Mouse (Mus musculus): ENCODE data around the gene Krtap1-4. TPM values are rescaled to one million over a fixed set of nuclear protein-coding genes. Genes with fewer than 3 reads are reported as not detected.
"Not testable (repeated sequence)": the region's sequence is repeated elsewhere in the genome, so short reads cannot be mapped to it uniquely, and the experiment has no call there.

Gene Krtap1-4
- total RNA-seq (2021) = not detected
- long read RNA-seq = 0 reads

DNA sequence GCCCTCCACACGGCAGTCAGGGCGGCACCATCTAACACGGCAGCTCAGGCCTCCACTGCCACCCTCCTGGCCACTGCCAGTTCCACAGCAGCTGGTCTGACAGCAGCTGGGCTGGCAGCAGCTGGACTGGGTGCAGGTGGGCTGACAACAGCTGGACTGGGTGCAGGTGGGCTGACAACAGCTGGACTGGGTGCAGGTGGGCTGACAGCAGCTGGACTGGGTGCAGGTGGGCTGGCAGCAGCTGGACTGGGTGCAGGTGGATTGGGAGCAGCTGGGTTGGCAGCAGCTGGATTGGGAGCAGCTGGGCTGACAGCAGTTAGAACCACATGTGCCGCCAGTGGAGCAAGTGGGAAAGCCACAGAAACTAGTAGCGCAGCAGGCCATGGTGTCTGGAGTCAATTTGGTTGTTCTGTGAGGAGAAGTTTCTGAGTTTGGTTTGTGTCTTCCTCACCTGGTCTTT lies at the start of gene Krtap1-4:
Gene Krtap1-4, minus strand, starts transcription at position 410 of the 460 bp plus-strand sequence.
- DNase-seq (ENCODE audit: low spot score in 2 of 2) = no peak

DNA sequence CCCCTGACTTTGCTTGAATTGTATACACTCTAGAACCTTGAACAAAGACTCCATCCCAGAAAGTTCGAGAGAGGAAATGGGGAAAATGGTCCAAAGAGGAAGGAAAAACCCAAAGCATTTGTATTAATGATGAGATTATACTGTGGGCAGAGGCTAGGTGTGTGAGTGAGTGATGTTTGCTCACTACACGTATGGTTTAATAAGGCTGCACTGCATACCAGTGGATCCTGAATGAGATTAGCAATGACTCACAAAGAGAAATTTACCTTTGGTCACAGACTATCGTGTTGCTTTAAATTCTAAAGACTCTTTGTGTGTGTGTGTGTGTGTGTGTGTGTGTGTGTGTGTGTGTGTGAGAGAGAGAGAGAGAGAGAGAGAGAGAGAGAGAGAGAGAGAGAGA lies 47.4 kb upstream of the Krtap1-4 start:
- no peak for DNase-seq (ENCODE audit: low spot score in 2 of 2)

DNA sequence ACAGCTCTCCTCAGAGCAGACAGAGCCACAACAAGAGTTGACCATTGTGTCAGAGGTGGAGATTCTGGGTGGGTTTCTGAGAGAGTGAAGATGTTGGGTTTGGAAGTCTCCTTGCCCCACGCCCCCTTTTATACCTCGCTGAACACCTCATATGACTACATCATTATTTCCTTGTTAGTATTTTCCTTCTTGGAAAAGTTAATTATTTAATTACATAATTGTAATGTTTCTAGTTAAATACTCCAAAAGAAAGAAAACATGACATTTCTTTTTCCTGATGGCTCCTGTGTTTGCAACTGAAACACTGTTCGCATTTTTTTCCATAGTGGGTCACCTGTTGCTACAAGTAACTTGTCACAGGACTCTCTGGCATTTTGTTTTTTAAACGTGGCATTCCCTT lies 44.7 kb upstream of the Krtap1-4 start, which contains the start of gene Krtap4-1:
Gene Krtap4-1, minus strand, starts transcription at position 101 of the 400 bp plus-strand sequence.
- no peak for DNase-seq (ENCODE audit: low spot score in 2 of 2)

DNA sequence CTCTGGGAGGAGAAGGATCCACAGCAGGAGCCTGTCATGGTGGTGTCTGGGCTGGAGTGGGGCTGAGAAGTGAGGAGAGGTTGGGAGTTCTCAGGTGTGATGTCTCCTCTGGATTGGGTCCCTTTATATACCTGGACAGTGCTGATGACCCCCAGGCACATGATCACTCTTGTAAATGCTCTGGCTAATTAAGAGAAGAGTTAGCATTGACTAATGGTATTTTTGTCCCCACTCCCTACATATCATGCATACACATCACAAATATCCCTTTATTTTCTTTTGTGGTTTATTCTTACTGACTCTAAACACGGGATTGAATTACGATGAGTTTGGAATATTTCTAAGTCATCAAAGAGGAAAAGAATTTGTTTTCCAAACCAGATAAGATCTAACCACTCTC lies 36.9 kb upstream of the Krtap1-4 start, which contains the start of gene Gm11562:
Gene Gm11562, minus strand, starts transcription at position 101 of the 400 bp plus-strand sequence.
- no peak for DNase-seq (ENCODE audit: low spot score in 2 of 2)

DNA sequence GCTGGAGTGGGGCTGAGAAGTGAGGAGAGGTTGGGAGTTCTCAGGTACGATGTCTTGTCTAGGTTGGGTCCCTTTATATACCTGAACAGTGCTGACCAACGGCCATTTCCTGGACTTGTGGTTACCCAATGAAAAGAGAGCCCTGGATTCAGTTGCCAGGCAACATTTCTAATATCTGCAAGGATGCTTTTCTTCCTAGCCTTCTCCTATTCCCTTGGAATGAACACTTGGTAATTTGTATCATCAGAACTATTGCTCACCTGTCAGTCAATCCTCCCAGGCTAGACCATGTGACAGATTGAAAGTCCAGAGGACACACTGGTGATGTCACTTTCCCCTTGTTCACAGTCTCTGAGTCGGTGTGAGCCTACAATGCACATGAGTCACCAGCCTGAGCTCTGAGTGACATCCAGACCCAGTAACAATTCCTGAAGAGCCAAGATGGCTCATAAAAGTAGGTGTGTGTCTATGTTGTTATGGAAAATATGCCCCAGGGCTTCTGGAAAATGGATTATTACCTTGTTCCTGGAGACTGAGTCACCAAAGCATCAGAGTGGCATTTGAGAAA lies 31.4 kb upstream of the Krtap1-4 start, which contains the start of gene Krtap2-4:
Gene Krtap2-4, minus strand, starts transcription at position 51 of the 568 bp plus-strand sequence.
- no peak for DNase-seq (ENCODE audit: low spot score in 2 of 2)

DNA sequence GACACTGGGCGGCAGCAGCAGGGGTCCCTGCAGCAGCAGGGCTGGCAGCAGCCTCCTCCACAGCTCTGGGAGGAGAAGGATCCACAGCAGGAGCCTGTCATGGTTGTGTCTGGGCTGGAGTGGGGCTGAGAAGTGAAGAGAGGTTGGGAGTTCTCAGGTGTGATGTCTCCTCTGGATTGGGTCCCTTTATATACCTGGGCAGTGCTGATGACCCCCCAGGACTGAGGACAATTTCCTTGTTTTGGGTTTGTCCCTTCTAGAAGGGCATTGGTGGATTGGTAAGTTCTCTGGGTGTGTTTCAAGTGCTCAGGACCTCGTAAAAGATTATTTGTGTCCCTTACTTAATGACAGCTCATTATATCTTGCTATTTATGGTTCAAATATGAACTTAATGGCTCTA lies 26.6 kb upstream of the Krtap1-4 start, which contains the start of gene Gm11937:
Gene Gm11937, minus strand, starts transcription at position 101 of the 400 bp plus-strand sequence.
- not testable (repeated sequence) for DNase-seq (ENCODE audit: low spot score in 2 of 2)

DNA sequence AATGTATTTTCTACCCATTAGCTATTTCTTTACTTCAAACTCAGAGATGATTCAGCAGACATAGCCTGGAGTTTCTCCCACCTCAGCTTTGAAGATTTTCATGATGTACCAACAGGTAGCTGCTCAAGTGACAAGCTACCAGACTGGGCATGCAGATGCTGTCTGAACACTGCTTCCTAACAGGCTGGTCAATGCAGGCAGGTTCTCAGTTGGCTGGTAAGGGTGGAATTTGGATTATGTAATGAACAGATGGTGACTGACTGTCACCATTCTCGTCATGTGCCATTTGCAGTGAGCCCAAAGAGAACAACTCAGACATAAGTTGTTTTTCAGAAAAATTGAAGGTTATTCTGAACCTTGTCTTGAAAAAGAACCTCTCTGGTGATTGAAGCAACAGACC lies 25.7 kb upstream of the Krtap1-4 start:
- DNase-seq (ENCODE audit: low spot score in 2 of 2) = peak; percentile 42 to 62

DNA sequence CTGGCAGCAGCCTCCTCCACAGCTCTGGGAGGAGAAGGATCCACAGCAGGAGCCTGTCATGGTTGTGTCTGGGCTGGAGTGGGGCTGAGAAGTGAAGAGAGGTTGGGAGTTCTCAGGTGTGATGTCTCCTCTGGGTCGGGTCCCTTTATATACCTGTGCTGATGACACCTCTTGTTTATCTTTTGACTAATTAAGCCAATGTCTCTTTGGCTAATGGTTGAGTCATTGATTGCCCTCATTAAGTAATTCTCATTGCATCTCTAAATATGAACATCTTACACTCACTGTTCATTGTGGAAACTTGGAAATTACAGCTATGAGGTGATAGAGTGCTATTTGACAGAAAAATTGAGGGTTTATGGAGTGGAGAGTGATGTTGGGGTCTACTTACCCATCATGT lies 19.8 kb upstream of the Krtap1-4 start, which contains the start of gene Gm11938:
Gene Gm11938, minus strand, starts transcription at position 101 of the 400 bp plus-strand sequence.
- DNase-seq (ENCODE audit: low spot score in 2 of 2) = not testable (repeated sequence)

DNA sequence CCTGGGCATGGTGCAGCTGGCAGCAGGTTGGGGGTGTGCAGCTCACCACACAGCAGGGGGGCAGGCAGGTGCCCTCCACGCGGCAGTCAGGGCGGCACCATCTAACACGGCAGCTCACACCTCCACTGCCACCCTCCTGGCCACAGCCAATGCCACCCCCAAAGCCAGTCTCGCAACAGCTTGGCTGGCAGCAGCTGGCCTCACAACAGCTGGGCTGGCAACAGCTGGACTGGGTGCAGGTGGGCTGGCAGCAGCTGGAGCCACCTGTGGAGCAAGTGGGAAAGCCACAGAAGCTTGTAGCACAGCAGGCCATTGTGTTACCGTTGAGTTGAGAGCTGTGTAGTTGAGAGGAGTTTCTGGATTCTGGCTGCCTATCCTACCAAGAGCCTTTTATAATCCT lies 14.3 kb upstream of the Krtap1-4 start, which contains the start of gene Krtap9-3:
Gene Krtap9-3, minus strand, starts transcription at position 364 of the 400 bp plus-strand sequence.
- not testable (repeated sequence) for DNase-seq (ENCODE audit: low spot score in 2 of 2)

DNA sequence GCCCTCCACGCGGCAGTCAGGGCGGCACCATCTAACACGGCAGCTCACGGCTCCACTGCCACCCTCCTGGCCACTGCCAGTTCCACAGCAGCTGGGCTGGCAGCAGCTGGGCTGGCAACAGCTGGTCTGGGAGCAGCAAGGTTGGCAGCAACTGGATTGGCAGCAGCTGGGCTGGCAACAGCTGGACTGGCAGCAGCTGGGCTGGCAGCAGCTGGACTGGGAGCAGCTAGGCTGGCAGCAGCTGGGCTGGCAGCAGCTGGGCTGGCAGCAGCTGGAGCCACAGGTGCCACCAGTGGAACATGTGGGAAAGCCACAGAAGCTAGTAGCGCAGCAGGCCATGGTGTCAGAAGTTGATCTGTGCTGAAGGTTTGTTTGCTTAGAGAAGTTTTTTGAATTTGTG lies 7.5 kb upstream of the Krtap1-4 start, which contains the start of gene Krtap1-3:
Gene Krtap1-3, minus strand, starts transcription at position 359 of the 400 bp plus-strand sequence.
- DNase-seq (ENCODE audit: low spot score in 2 of 2) = no peak

DNA sequence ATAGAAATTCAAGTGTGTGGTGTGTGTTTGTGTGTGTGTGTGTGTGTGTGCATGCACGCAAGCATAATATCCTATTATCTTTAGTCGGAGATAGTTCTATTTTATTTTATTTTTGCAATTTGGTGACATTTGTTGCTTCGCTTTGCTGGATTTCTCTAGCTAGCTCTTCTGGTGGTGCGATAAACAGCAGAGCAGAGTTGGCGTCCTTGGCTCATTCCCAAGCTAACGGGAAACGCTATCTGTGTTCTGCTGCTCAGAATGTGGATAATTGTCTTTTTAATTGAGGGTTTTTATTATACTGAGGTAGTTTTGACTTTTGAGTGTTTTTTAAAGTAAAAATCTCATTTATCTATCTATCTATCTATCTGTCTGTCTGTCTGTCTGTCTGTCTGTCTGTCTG lies 1.6 kb upstream of the Krtap1-4 start:
- DNase-seq (ENCODE audit: low spot score in 2 of 2) = peak; percentile 46 to 83

DNA sequence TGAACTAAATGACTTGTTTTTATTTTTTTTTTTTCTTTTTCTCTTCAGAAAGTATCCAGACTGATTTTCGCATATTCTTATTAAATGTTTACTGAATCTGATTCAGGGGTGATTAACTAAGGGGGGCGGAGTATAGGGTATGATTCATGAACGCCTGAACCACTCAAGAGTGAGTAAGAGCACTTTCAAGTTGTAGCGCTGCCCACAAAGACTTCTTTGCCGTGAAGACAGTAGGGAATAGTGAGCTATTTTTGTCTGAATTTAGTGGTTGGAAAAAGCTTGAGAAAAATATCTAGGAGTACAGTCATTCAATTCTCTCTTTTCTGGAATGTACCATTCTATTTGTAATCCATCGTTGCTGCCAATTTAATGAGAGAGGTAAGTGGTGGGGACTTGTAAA lies 1.9 kb downstream of the Krtap1-4 start:
- DNase-seq (ENCODE audit: low spot score in 2 of 2) = no peak

DNA sequence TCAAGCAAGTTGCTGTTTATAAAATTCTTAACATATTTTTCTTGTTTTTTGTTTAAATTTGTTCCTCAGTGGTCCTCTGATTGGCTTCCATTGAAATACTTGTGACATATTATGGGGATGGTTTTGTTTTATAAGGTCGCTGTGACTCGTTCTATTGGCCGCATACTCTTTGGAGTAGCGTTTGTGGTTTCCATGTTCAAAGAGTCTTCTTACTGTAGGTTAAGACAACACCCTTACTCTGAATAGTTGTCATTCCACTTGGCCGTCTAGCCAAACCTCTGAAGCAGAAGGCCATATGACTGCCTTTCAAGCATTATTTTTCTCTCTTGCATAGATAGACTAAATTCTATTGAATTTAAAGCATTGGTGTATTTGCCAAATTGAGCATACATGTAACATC lies 2.4 kb downstream of the Krtap1-4 start:
- no peak for DNase-seq (ENCODE audit: low spot score in 2 of 2)

DNA sequence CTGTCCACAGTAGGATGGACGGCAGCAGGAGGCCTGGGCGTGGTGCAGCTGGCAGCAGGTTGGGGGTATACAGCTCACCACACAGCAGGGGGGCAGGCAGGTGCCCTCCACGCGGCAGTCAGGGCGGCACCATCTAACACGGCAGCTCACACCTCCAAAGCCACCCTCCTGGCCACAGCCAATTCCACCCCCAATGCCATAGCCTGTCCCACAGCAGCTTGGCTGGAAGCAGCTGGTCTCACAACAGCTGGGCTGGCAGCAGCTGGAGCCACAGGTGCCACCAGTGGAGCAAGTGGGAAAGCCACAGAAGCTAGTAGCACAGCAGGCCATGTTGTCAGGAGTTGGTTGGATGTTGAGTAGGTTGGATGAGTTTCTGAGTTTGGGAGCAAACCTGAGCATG lies 2.8 kb downstream of the Krtap1-4 start, which contains the start of gene Krtap1-5:
Gene Krtap1-5, minus strand, starts transcription at position 381 of the 400 bp plus-strand sequence.
- DNase-seq (ENCODE audit: low spot score in 2 of 2) = no peak

DNA sequence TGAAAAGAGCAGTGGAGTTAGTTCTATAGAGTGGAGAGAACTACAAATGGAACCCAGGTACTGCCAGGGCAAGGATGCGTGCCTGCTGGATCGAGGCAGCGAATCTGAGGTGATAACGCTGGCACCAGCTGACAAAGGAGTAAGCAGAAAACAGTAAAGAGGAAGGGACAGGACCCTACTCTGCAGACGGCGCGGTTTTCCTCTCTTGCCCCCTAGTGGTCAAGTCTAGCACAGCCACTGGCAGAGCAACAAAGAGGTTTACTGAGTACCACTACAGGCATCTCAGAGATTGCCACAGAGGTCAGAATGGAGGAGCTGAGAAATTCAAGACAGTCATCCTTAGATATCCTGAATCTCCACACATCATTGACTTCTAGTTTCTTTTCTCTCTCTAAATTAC lies 9.3 kb downstream of the Krtap1-4 start:
- DNase-seq (ENCODE audit: low spot score in 2 of 2) = peak; percentile 38 to 83

DNA sequence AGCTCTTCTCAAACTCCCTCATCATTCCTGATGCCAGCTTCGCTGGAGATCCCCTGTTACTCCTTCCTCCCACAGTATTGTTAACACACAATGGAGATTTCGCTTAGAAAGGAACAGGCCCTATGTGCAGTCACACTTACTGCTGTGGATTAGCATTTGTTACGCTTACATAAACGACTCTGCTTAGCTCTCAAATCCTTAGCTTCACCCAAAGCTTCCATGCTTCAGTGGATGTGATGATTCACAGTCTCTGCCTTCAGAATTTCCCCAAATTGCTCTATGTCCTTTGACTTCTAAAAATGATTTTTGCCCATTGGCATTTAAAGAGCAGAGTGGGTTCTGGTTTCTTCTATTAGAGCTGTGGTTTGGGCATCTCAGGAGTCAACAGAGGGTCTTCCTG lies 10.3 kb downstream of the Krtap1-4 start:
- DNase-seq (ENCODE audit: low spot score in 2 of 2) = peak in 1 of 2 experiments; percentile 4

DNA sequence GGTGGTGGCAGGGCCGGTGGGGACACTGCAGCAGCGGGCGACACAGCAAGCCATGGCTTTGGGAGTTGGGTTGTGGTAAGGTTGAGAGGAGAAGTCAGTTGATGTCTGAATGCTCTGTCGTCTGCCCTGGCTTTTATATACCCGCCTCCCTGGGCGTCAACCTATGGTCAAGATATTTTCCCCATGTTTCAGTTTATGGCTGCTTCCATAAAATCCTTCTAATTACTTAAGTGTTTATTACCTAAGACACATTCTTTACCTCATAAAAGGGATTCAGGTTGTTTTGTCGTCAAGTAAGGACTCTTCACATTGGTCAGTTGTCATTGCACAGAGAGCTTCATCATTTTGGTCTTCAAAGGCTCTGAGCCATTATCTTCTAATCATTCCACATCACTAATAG lies 16.9 kb downstream of the Krtap1-4 start, which contains the start of gene Krtap3-1:
Gene Krtap3-1, minus strand, starts transcription at position 101 of the 400 bp plus-strand sequence.
- no peak for DNase-seq (ENCODE audit: low spot score in 2 of 2)

DNA sequence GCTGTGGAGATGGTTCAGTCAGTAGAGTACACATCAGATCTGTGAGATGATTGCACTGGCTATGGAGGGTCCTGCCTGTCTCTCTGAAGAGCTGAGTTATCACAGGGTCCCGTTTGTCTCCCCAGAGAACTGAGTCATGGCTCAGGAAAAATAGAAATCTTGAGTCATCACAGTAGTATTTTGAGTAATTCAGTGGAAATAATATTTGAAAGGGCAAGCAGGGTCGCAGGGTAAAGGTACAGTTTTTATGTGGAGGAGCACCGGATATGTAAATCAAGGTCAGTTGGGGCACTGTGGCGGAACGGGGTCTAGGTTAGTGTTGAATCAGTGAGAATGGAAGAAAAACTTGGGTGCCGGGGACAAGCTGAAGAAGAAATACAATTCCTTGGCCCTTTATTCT lies 20.9 kb downstream of the Krtap1-4 start:
- no peak for DNase-seq (ENCODE audit: low spot score in 2 of 2)

DNA sequence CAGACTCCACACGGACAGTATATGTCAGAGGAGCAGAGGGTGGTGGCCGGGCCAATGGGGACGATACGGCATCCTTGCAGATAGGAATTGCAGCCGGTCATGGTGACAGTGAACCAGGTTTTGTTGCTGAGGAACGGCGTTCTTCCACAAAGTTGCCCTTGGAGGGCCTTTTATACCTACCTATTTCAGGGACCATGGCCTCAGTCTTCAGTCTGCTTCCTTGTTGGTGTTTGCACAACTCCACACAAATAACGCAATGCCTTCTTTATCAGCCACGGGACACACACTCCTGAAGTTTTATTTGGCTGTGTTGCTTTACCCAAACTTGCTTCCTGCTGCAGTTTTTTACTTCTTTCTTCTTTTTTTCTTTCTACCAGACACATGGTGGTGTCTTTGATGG lies 24.1 kb downstream of the Krtap1-4 start, which contains the start of gene Gm11939:
Gene Gm11939, minus strand, starts transcription at position 101 of the 400 bp plus-strand sequence.
- DNase-seq (ENCODE audit: low spot score in 2 of 2) = no peak

DNA sequence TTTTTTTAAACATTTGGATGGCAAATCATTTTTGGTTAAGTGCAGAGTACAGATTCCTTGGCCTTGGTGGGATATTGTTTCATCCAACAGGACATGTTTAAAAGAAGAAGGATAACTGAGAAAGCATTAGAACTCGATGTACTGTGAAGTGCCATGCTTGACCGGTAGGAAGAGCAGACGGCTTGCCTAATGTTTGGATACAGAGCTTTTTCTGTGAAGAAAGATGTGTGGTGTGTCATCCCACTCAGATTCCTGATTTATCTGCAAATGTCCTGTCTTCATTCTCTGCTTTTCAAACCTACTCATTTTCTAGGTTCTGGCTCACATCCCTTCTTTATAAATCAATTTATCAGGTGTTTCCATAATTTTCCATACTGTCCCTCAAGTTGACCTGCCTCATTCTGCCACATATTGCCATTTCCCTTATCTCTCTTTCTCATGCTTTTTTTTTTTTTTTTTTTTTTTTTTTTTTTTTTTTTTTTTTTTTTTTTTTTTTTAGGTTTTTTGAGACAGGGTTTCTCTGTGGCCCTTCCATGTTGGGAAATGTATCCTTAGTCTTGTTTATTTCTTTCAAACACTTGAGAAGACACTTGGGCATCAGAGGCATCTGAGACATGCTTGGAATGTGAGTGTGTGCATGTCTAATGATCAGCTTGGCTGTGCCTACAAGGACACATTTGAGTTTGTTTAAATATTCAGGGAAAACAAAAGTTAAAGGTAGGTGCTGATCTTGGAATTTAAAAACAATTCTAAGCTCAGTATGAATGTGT lies 25.3 kb downstream of the Krtap1-4 start:
- peak in 1 of 2 experiments; percentile 10 for DNase-seq (ENCODE audit: low spot score in 2 of 2)

DNA sequence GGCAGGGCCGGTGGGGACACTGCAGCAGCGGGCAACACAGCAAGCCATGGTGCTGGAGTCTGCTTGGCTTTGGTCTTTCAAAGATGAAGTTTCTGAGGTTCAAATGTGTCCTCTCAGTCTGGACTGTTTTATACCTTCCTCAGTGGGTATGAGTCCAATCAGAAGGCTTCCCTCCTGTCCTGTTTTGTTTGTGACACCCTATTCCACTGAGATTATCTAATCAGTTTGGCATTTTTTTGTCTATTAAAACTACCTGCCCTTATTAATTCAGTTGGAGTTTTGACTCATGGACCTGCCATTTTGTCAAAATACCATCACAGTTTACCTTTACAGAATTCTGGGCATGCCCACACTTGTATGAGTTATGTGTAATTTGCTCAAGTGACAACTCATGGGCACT lies 26.7 kb downstream of the Krtap1-4 start, which contains the start of gene Krtap3-2:
Gene Krtap3-2, minus strand, starts transcription at position 101 of the 400 bp plus-strand sequence.
- no peak for DNase-seq (ENCODE audit: low spot score in 2 of 2)
